ENCODE assay signal across 21 mouse cellular contexts in the genomic region with DNA sequence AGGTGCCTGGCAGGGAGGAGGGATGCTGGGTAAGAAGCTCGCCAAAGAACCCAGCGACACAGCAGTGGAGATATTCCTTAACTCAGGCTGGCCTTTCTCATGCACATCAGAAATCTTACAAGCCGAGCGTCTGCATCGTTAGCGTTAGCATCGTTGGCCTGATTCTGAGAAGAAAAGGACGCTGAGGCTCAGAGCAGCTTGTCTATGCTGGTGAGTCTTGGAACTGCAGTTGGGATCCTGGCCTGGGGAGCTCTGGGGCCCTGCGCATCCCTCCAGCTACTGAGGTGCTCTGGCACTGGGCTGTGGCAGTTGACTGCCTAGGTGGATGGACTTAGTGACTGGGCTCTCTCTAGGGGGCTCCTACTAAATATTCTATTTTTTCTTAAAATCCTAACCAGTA. TPM values are rescaled to one million over a fixed set of nuclear protein-coding genes. Genes with fewer than 3 reads are reported as not detected.
DNase-seq lines count a peak whose midpoint lies in the region; ATAC-seq and TF ChIP-seq lines count a peak whose summit lies in the region.
"Had no signal": no experiment of that assay in that cellular context is flagged by ENCODE, and none has a peak within 500 bp of the region (broad histone marks: within the 10 kb centered on the region; RNA-seq: fewer than 3 reads in every experiment).

No protein-coding gene starts in this region.

- no peak for DNase-seq in lung, embryonic 14.5 days
- no peak for DNase-seq in lung, postnatal 10 days
- no peak for DNase-seq in brain, embryonic 14.5 days (ENCODE audit: low read depth)
- no peak for DNase-seq in thymus, adult 18-20 months
- DNase-seq: adrenal gland, postnatal 14 days; cerebellum, adult 9-10 months; kidney, adult 8-10 months; lung, adult 2 months; thymus, postnatal 14 days had no signal

- H3K9ac ChIP-seq in intestine, postnatal 0 days (ENCODE audit: low read depth, low read length) = no peak overlapping the region
- H3K9ac ChIP-seq in intestine, embryonic 15.5 days = no peak overlapping the region
- H3K9ac ChIP-seq in lung, embryonic 14.5 days = no peak overlapping the region
- H3K9ac ChIP-seq: limb, embryonic 12.5 days; midbrain, embryonic 15.5 days had no signal

- peak; percentile 37; the same call in 1 of the 2 replicates for TF ChIP-seq CTCF in intestine, postnatal 0 days (IDR thresholded peaks at IDR 0.05; ENCODE audit: low read depth)
- peak; percentile 26; the same call in 1 of the 2 replicates for TF ChIP-seq CTCF in lung, embryonic 14.5 days (IDR thresholded peaks at IDR 0.05; ENCODE audit: low read depth)
- TF ChIP-seq CTCF in brain, embryonic 14.5 days (IDR thresholded peaks at IDR 0.05; ENCODE audit: borderline replicate concordance, extremely low read depth, insufficient read depth, insufficient read length) = peak; percentile 34; the same call in 1 of the 2 replicates
- TF ChIP-seq CTCF in small intestine, adult 2 months (IDR thresholded peaks at IDR 0.05; ENCODE audit: extremely low read depth, insufficient read length, insufficient replicate concordance, low read depth, low read length) = 0 out of 2 replicates have a peak, but pooled peaks have one; percentile 5

- ATAC-seq in intestine, postnatal 0 days = no peak
- ATAC-seq in intestine, embryonic 15.5 days = no peak
- no peak for ATAC-seq in lung, embryonic 14.5 days (ENCODE audit: insufficient read depth)
- ATAC-seq in monocyte, adult 5-6 weeks (replicated peaks; ENCODE audit: insufficient number of reproducible peaks, low FRiP score, low TSS enrichment, poor library complexity, severe bottlenecking) = no peak
- ATAC-seq: hindbrain, embryonic 16.5 days; midbrain, embryonic 15.5 days had no signal

- no peak overlapping the region for H3K4me3 ChIP-seq in intestine, postnatal 0 days (ENCODE audit: low read depth, low read length)
- no peak overlapping the region for H3K4me3 ChIP-seq in intestine, embryonic 15.5 days (replicated peaks)
- H3K4me3 ChIP-seq in lung, embryonic 14.5 days (ENCODE audit: low read depth, low read length) = no peak overlapping the region
- no peak overlapping the region for H3K4me3 ChIP-seq in small intestine, adult 2 months (ENCODE audit: low read depth, low read length)
- H3K4me3 ChIP-seq: limb, embryonic 12.5 days; midbrain, embryonic 15.5 days had no signal

- H3K4me2 ChIP-seq in intestine, postnatal 0 days (replicated peaks; ENCODE audit: low read depth) = no peak overlapping the region
- H3K4me2 ChIP-seq in intestine, embryonic 15.5 days (replicated peaks) = no peak overlapping the region
- no peak overlapping the region for H3K4me2 ChIP-seq in lung, embryonic 14.5 days
- H3K4me2 ChIP-seq: heart, embryonic 11.5 days; limb, embryonic 12.5 days; midbrain, embryonic 15.5 days had no signal

- no peaks in the 10 kb centered on the region for H3K27me3 ChIP-seq in intestine, postnatal 0 days (replicated peaks; ENCODE audit: control insufficient read depth, insufficient read depth, low read length)
- no peaks in the 10 kb centered on the region for H3K27me3 ChIP-seq in intestine, embryonic 15.5 days (replicated peaks)
- no peaks in the 10 kb centered on the region for H3K27me3 ChIP-seq in lung, embryonic 14.5 days (ENCODE audit: insufficient read depth, low read length)
- H3K27me3 ChIP-seq in small intestine, adult 2 months (ENCODE audit: control insufficient read depth, insufficient read depth, low read length) = no peaks in the 10 kb centered on the region
- H3K27me3 ChIP-seq: limb, embryonic 12.5 days; midbrain, embryonic 15.5 days had no signal

- H3K9me3 ChIP-seq in intestine, postnatal 0 days (ENCODE audit: control insufficient read depth) = no peaks in the 10 kb centered on the region
- H3K9me3 ChIP-seq in intestine, embryonic 15.5 days = no peaks in the 10 kb centered on the region
- no peaks in the 10 kb centered on the region for H3K9me3 ChIP-seq in lung, embryonic 14.5 days (ENCODE audit: low read depth, low read length)
- H3K9me3 ChIP-seq: G1E; limb, embryonic 12.5 days; midbrain, embryonic 15.5 days had no signal

- WGBS in intestine, postnatal 0 days = 75% methylated on average over 9 of the region's 9 CpGs
- 61% methylated on average over 9 of the region's 9 CpGs for WGBS in intestine, embryonic 15.5 days
- WGBS in lung, embryonic 14.5 days = 67% methylated on average over 9 of the region's 9 CpGs
- 69% methylated on average over 9 of the region's 9 CpGs for whole genome bisulfite sequencing in small intestine, adult 2 months

- TF ChIP-seq POLR2A in brain, embryonic 14.5 days (IDR thresholded peaks at IDR 0.05; ENCODE audit: borderline replicate concordance, extremely low read depth, insufficient read depth, insufficient read length, poor library complexity, severe bottlenecking) = no peak
- no peak for TF ChIP-seq POLR2A in small intestine, adult 2 months (IDR thresholded peaks at IDR 0.05; ENCODE audit: low read depth, low read length)

- H3K4me1 ChIP-seq in intestine, postnatal 0 days (replicated peaks; ENCODE audit: control insufficient read depth, insufficient read depth, low read length) = no peaks in the 10 kb centered on the region
- no peaks in the 10 kb centered on the region; the same call in 1 of the 2 replicates for H3K4me1 ChIP-seq in intestine, embryonic 15.5 days (replicated peaks)
- H3K4me1 ChIP-seq in lung, embryonic 14.5 days (ENCODE audit: insufficient read depth) = peaks cover 9% of the 10 kb centered on the region; the same call in 1 of the 2 replicates
- no peaks in the 10 kb centered on the region for H3K4me1 ChIP-seq in small intestine, adult 2 months (ENCODE audit: control insufficient read depth, insufficient read depth, insufficient read length, low read length)

- no peaks in the 10 kb centered on the region for H3K36me3 ChIP-seq in intestine, postnatal 0 days (ENCODE audit: control insufficient read depth, insufficient read depth)
- H3K36me3 ChIP-seq in intestine, embryonic 15.5 days = no peaks in the 10 kb centered on the region
- no peaks in the 10 kb centered on the region for H3K36me3 ChIP-seq in lung, embryonic 14.5 days (ENCODE audit: insufficient read depth)
- no peaks in the 10 kb centered on the region for H3K36me3 ChIP-seq in small intestine, adult 2 months (ENCODE audit: control insufficient read depth, insufficient read depth, low read length)
- H3K36me3 ChIP-seq: G1E; limb, embryonic 12.5 days; midbrain, embryonic 15.5 days had no signal

- H3K27ac ChIP-seq in intestine, postnatal 0 days (ENCODE audit: low read depth, low read length) = no peak overlapping the region
- no peak overlapping the region for H3K27ac ChIP-seq in intestine, embryonic 15.5 days
- H3K27ac ChIP-seq in lung, embryonic 14.5 days (ENCODE audit: low read depth) = no peak overlapping the region
- no peak overlapping the region for H3K27ac ChIP-seq in small intestine, adult 2 months (ENCODE audit: insufficient read depth, low read depth, low read length)
- H3K27ac ChIP-seq: limb, embryonic 12.5 days; macrophage; midbrain, embryonic 15.5 days had no signal

RNA-seq across cellular contexts. Expression of a gene that starts 8.6 kb away (rescaled TPM):
- 0.40 TPM in 1 of 2 replicates, not detected in the other for polyA plus RNA-seq in intestine, postnatal 0 days (2015; fragmentation: Nextera tagmentation; extraction: Ambion mirVana)
- polyA plus RNA-seq in intestine, embryonic 15.5 days (2015; fragmentation: Nextera tagmentation; extraction: Ambion mirVana) = 1.1 and 1.2 TPM in 2 replicates
- 0.21 TPM in 1 of 2 replicates, not detected in the other for polyA plus RNA-seq in lung, embryonic 14.5 days (2014; fragmentation: Nextera tagmentation; extraction: Ambion mirVana)
- 0.08 and 0.10 TPM in 2 replicates for polyA plus RNA-seq in brain, embryonic 14.5 days (2012; rRNA removed)
- 2.7 and 5.8 TPM in 2 replicates for polyA plus RNA-seq in small intestine, adult 2 months (2012; rRNA removed)
- 60.0 to 68.3 TPM (median 64.2 TPM) in 3 replicates for total RNA-seq in monocyte, adult 5-6 weeks (2017)
- polyA plus RNA-seq: forebrain, embryonic 11.5 days; midbrain, embryonic 15.5 days; neural tube, embryonic 11.5 days had no signal
